Comparison of ENCODE assay signal across 18 mouse cellular contexts in the genomic region with DNA sequence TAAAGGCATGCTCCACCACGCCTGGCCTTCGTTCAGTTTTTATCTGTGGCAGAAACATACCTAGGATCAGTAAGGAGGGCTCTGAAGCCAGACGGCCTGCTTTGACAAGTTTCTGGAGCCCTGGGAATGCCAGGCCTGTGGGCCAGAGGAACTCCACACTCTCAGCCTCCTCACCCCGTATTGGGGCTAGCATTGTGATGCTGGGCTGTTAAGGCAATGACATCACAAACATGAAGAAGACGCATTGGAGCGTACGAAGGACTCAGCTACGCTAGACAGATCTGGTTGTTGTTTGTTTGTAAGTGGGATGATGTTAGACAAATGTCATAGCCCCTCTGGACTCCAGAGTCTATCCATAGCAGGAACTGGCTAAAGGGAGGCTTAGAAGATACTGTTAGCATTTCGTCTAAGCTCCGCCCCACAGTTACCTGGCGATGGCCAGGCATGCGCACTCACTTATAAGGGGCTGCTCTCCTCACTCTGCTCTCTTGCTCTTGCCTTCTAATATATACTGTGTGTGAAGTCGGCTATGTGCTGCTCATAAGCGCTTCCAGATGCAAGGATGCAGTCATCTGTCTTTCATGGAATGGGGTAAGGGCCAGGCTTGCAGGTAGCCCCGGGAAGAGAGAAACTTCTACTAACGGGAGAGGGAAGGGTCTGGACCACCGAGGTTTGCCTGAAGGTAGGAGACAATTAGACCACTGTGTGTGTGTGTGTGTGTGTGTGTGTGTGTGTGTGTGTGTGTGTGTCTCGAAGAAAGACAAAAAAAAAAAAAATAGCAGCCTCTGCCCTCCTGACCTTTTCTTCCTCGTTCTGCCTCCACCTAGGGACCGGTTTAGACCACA. TPM values are rescaled to one million over a fixed set of nuclear protein-coding genes. Genes with fewer than 3 reads are reported as not detected.
DNase-seq lines count a peak whose midpoint lies in the region; ATAC-seq lines count a peak whose summit lies in the region.
"Had no signal": no experiment of that assay in that cellular context is flagged by ENCODE, and none has a peak within 500 bp of the region (broad histone marks: within the 10 kb centered on the region; RNA-seq: fewer than 3 reads in every experiment).

No protein-coding gene starts in this region.

- WGBS in midbrain, embryonic 10.5 days: 66% methylated on average over 19 of the region's 20 CpGs
- 65% methylated on average over 20 of the region's 20 CpGs for WGBS in midbrain, embryonic 16.5 days
- WGBS in embryonic facial prominence, embryonic 11.5 days: 43% methylated on average over 20 of the region's 20 CpGs
- 48% methylated on average over 19 of the region's 20 CpGs for WGBS in limb, embryonic 13.5 days

- no peaks in the 10 kb centered on the region for H3K9me3 ChIP-seq in midbrain, embryonic 10.5 days (replicated peaks)
- no peaks in the 10 kb centered on the region; the same call in 1 of the 2 replicates for H3K9me3 ChIP-seq in midbrain, embryonic 16.5 days (replicated peaks; ENCODE audit: control insufficient read depth, low read length, poor library complexity, severe bottlenecking)
- no peaks in the 10 kb centered on the region for H3K9me3 ChIP-seq in embryonic facial prominence, embryonic 11.5 days (replicated peaks; ENCODE audit: control insufficient read depth, low read length)
- H3K9me3 ChIP-seq in limb, embryonic 13.5 days: no peaks in the 10 kb centered on the region
- H3K9me3 ChIP-seq: neural tube, embryonic 12.5 days; stomach, embryonic 15.5 days had no signal

- H3K27me3 ChIP-seq in midbrain, embryonic 10.5 days (ENCODE audit: low read depth, poor library complexity, severe bottlenecking): no peaks in the 10 kb centered on the region
- no peaks in the 10 kb centered on the region for H3K27me3 ChIP-seq in midbrain, embryonic 16.5 days (ENCODE audit: control insufficient read depth, insufficient read depth, low read depth, low read length)
- H3K27me3 ChIP-seq in embryonic facial prominence, embryonic 11.5 days (ENCODE audit: control insufficient read depth, insufficient read depth, low read length): no peaks in the 10 kb centered on the region
- H3K27me3 ChIP-seq in limb, embryonic 13.5 days: no peaks in the 10 kb centered on the region
- H3K27me3 ChIP-seq: neural tube, embryonic 12.5 days; stomach, embryonic 15.5 days had no signal

- no peak for ATAC-seq in midbrain, embryonic 16.5 days
- 0 out of 2 replicates have a peak, but pooled peaks have one; percentile 52 for ATAC-seq in embryonic facial prominence, embryonic 11.5 days (replicated peaks; ENCODE audit: insufficient number of reproducible peaks, low FRiP score, low TSS enrichment, low read depth)
- ATAC-seq in limb, embryonic 13.5 days (ENCODE audit: low FRiP score, low read depth): peak; percentile 81
- ATAC-seq: forebrain, embryonic 16.5 days had no signal

- peaks cover 54% of the 10 kb centered on the region for H3K4me1 ChIP-seq in midbrain, embryonic 10.5 days
- no peaks in the 10 kb centered on the region for H3K4me1 ChIP-seq in midbrain, embryonic 16.5 days (ENCODE audit: control insufficient read depth, insufficient read depth, low read length)
- H3K4me1 ChIP-seq in embryonic facial prominence, embryonic 11.5 days (ENCODE audit: control insufficient read depth, insufficient read depth, low read length): peaks cover 6% of the 10 kb centered on the region; the same call in 1 of the 2 replicates
- peaks cover 20% of the 10 kb centered on the region for H3K4me1 ChIP-seq in limb, embryonic 13.5 days
- H3K4me1 ChIP-seq: stomach, embryonic 15.5 days had no signal

- H3K36me3 ChIP-seq in midbrain, embryonic 10.5 days: no peaks in the 10 kb centered on the region
- no peaks in the 10 kb centered on the region for H3K36me3 ChIP-seq in midbrain, embryonic 16.5 days (ENCODE audit: control insufficient read depth, insufficient read depth, low read length)
- H3K36me3 ChIP-seq in embryonic facial prominence, embryonic 11.5 days (replicated peaks; ENCODE audit: control insufficient read depth, insufficient read depth, low read depth, low read length): no peaks in the 10 kb centered on the region
- H3K36me3 ChIP-seq in limb, embryonic 13.5 days: no peaks in the 10 kb centered on the region
- H3K36me3 ChIP-seq: neural tube, embryonic 12.5 days; stomach, embryonic 15.5 days had no signal

- no peak overlapping the region for H3K4me3 ChIP-seq in midbrain, embryonic 10.5 days
- H3K4me3 ChIP-seq in midbrain, embryonic 16.5 days (ENCODE audit: low read depth, low read length): no peak overlapping the region
- H3K4me3 ChIP-seq in embryonic facial prominence, embryonic 11.5 days (ENCODE audit: low read depth, low read length): no peak overlapping the region
- no peak overlapping the region for H3K4me3 ChIP-seq in limb, embryonic 13.5 days
- H3K4me3 ChIP-seq: erythroblast, embryonic 14.5 days; neural tube, embryonic 12.5 days; stomach, embryonic 15.5 days had no signal

- DNase-seq in midbrain, embryonic 10.5 days (ENCODE audit: low spot score): no peak
- DNase-seq in embryo, embryonic 10 days (ENCODE audit: low spot score): peak; percentile 48
- DNase-seq in embryonic facial prominence, embryonic 11.5 days (ENCODE audit: low spot score): peak; percentile 75
- DNase-seq in adrenal gland, adult (ENCODE audit: inconsistent age in 2 of 2, low spot score in 1 of 2): no peak
- no peak for DNase-seq in urinary bladder, postnatal 36 days (ENCODE audit: low spot score in 2 of 2)
- DNase-seq: adrenal gland, postnatal 14 days; cerebellum, adult 2 months; heart, adult 18-20 months; kidney, postnatal 25 days; layer of hippocampus, adult 9-11 months; right cerebral cortex, postnatal 14 days had no signal

- H3K9ac ChIP-seq in midbrain, embryonic 16.5 days (ENCODE audit: low read depth, low read length): no peak overlapping the region
- no peak overlapping the region; the same call in 1 of the 2 replicates for H3K9ac ChIP-seq in embryonic facial prominence, embryonic 11.5 days (replicated peaks; ENCODE audit: low read length)
- no peak overlapping the region for H3K9ac ChIP-seq in limb, embryonic 13.5 days
- H3K9ac ChIP-seq: neural tube, embryonic 12.5 days; stomach, embryonic 15.5 days had no signal

- H3K27ac ChIP-seq in midbrain, embryonic 10.5 days (replicated peaks): 0 out of 2 replicates have a peak overlapping the region, but pooled peaks have one; percentile 57
- H3K27ac ChIP-seq in midbrain, embryonic 16.5 days (ENCODE audit: low read length): no peak overlapping the region
- no peak overlapping the region; the same call in 1 of the 2 replicates for H3K27ac ChIP-seq in embryonic facial prominence, embryonic 11.5 days (replicated peaks; ENCODE audit: low read depth, low read length)
- H3K27ac ChIP-seq in limb, embryonic 13.5 days: no peak overlapping the region
- H3K27ac ChIP-seq: neural tube, embryonic 12.5 days; stomach, embryonic 15.5 days had no signal

- no peak overlapping the region for H3K4me2 ChIP-seq in midbrain, embryonic 16.5 days (ENCODE audit: low read length)
- H3K4me2 ChIP-seq in embryonic facial prominence, embryonic 11.5 days (ENCODE audit: low read depth, low read length): no peak overlapping the region; the same call in 1 of the 2 replicates
- peak overlapping the region; percentile 16; the same call in 1 of the 2 replicates for H3K4me2 ChIP-seq in limb, embryonic 13.5 days (replicated peaks)
- H3K4me2 ChIP-seq: liver, embryonic 11.5 days; neural tube, embryonic 12.5 days; stomach, embryonic 15.5 days had no signal

RNA-seq across cellular contexts. Expression of a gene that starts 38.2 kb away (rescaled TPM):
- polyA plus RNA-seq in midbrain, embryonic 10.5 days (2016; fragmentation: Nextera tagmentation; extraction: Ambion mirVana): 52.5 and 52.7 TPM in 2 replicates
- polyA plus RNA-seq in midbrain, embryonic 16.5 days (2015; fragmentation: Nextera tagmentation; extraction: Ambion mirVana): 79.9 and 84.3 TPM in 2 replicates
- polyA plus RNA-seq in embryonic facial prominence, embryonic 11.5 days (2014; fragmentation: Nextera tagmentation; extraction: Ambion mirVana): 65.3 and 69.8 TPM in 2 replicates
- polyA plus RNA-seq in limb, embryonic 13.5 days (2015; fragmentation: Nextera tagmentation; extraction: Ambion mirVana): 68.1 and 69.7 TPM in 2 replicates

Comparison
In these comparisons a context has a peak if more than half of its experiments do, and no peak if none do; other contexts are left out.
1. DNase-seq: peak in embryo, embryonic 10 days (single experiment) and embryonic facial prominence, embryonic 11.5 days (single experiment); none in midbrain, embryonic 10.5 days (single experiment), adrenal gland, adult (0 of 2) and urinary bladder, postnatal 36 days (0 of 2).